ENCODE assay signal across 25 mouse cellular contexts in genomic region chr2:121115418-121115817, GRCm38 (mm10). TPM values are rescaled to one million over a fixed set of nuclear protein-coding genes. Genes with fewer than 3 reads are reported as not detected.
DNase-seq lines count a peak whose midpoint lies in the region; ATAC-seq and TF ChIP-seq lines count a peak whose summit lies in the region.
"Had no signal": no experiment of that assay in that cellular context is flagged by ENCODE, and none has a peak within 500 bp of the region (broad histone marks: within the 10 kb centered on the region; RNA-seq: fewer than 3 reads in every experiment).

No protein-coding gene starts in this region.

- no peaks in the 10 kb centered on the region for H3K27me3 ChIP-seq in kidney, adult 2 months (replicated peaks; ENCODE audit: control insufficient read depth, insufficient read depth, low read length)
- no peaks in the 10 kb centered on the region; the same call in 1 of the 2 replicates for H3K27me3 ChIP-seq in kidney, embryonic 15.5 days
- no peaks in the 10 kb centered on the region for H3K27me3 ChIP-seq in kidney, postnatal 0 days (ENCODE audit: insufficient read depth, low read length)
- H3K27me3 ChIP-seq: embryonic facial prominence, embryonic 12.5 days; forebrain, embryonic 13.5 days; forebrain, embryonic 15.5 days had no signal

- no peak for TF ChIP-seq POLR2A in kidney, adult 2 months (IDR thresholded peaks at IDR 0.05; ENCODE audit: low read depth, low read length)

- H3K4me2 ChIP-seq in kidney, embryonic 15.5 days: no peak overlapping the region
- H3K4me2 ChIP-seq in kidney, postnatal 0 days (ENCODE audit: low read length): no peak overlapping the region
- H3K4me2 ChIP-seq: embryonic facial prominence, embryonic 12.5 days; forebrain, embryonic 13.5 days; forebrain, embryonic 15.5 days had no signal

- H3K4me1 ChIP-seq in kidney, adult 2 months (ENCODE audit: control insufficient read depth, insufficient read depth, low read length): peaks cover 8% of the 10 kb centered on the region; the same call in 1 of the 2 replicates
- H3K4me1 ChIP-seq in kidney, embryonic 15.5 days: peaks cover 3% of the 10 kb centered on the region; the same call in 1 of the 2 replicates
- H3K4me1 ChIP-seq in kidney, postnatal 0 days (replicated peaks; ENCODE audit: insufficient read depth, low read length): no peaks in the 10 kb centered on the region
- H3K4me1 ChIP-seq: embryonic facial prominence, embryonic 10.5 days; embryonic facial prominence, embryonic 12.5 days; forebrain, embryonic 13.5 days; forebrain, embryonic 15.5 days had no signal

- no peak for TF ChIP-seq CTCF in kidney, adult 2 months (conservative IDR thresholded peaks at IDR 0.05; ENCODE audit: insufficient read depth, insufficient read length, low read depth, low read length)
- TF ChIP-seq CTCF in kidney, postnatal 0 days (IDR thresholded peaks at IDR 0.05; ENCODE audit: low read depth): no peak

- peak; percentile 59 for DNase-seq in kidney, adult 2 months
- no peak for DNase-seq in kidney, postnatal 14 days
- no peak for DNase-seq in kidney, postnatal 10 days
- peak; percentile 41 for DNase-seq in kidney, postnatal 0 days (ENCODE audit: low spot score)
- DNase-seq in kidney, adult 18-20 months: no peak
- DNase-seq: adrenal gland, adult 8-10 months; adrenal gland, postnatal 14 days; adrenal gland, postnatal 36 days; B cell, adult 2 months; cerebellum, adult 11-12 months; cerebellum, adult 2 months; cerebellum, adult 9-10 months; cerebellum, postnatal 10 days; cerebellum, postnatal 25 days had no signal

- no peaks in the 10 kb centered on the region for H3K9me3 ChIP-seq in kidney, embryonic 15.5 days (replicated peaks)
- H3K9me3 ChIP-seq in kidney, postnatal 0 days (replicated peaks; ENCODE audit: low read length): no peaks in the 10 kb centered on the region
- H3K9me3 ChIP-seq: embryonic facial prominence, embryonic 10.5 days; embryonic facial prominence, embryonic 12.5 days; forebrain, embryonic 13.5 days; forebrain, embryonic 15.5 days; G1E had no signal

- H3K4me3 ChIP-seq in kidney, adult 2 months (ENCODE audit: insufficient read depth, low read depth, low read length): no peak overlapping the region
- H3K4me3 ChIP-seq in kidney, embryonic 15.5 days (replicated peaks): no peak overlapping the region
- H3K4me3 ChIP-seq in kidney, postnatal 0 days (replicated peaks; ENCODE audit: low read depth, low read length): no peak overlapping the region
- H3K4me3 ChIP-seq: embryonic facial prominence, embryonic 10.5 days; embryonic facial prominence, embryonic 12.5 days; forebrain, embryonic 13.5 days; forebrain, embryonic 15.5 days had no signal

- H3K27ac ChIP-seq in kidney, adult 2 months (ENCODE audit: insufficient read depth, low read depth, low read length): peak overlapping the region; percentile 5; the same call in 1 of the 2 replicates
- H3K27ac ChIP-seq in kidney, embryonic 15.5 days: no peak overlapping the region
- H3K27ac ChIP-seq in kidney, postnatal 0 days: no peak overlapping the region
- H3K27ac ChIP-seq: embryonic facial prominence, embryonic 10.5 days; embryonic facial prominence, embryonic 12.5 days; forebrain, embryonic 13.5 days; forebrain, embryonic 15.5 days had no signal

- 26% methylated on average over 2 of the region's 2 CpGs for WGBS in kidney, adult 2 months
- 78% methylated on average over 2 of the region's 2 CpGs for WGBS in kidney, embryonic 15.5 days
- 65% methylated on average over 2 of the region's 2 CpGs for WGBS in kidney, postnatal 0 days

- ATAC-seq in kidney, embryonic 15.5 days (replicated peaks; ENCODE audit: low FRiP score): 0 out of 2 replicates have a peak, but pooled peaks have one; percentile 54
- no peak for ATAC-seq in kidney, postnatal 0 days (replicated peaks; ENCODE audit: low FRiP score, low read depth)
- ATAC-seq: activated CD4-positive, CD25-positive, alpha-beta regulatory T cell, adult 4 months; CD4-positive, CD25-positive, alpha-beta regulatory T cell, adult 4 months; forebrain, embryonic 13.5 days; forebrain, embryonic 15.5 days; Patski had no signal

- no peak overlapping the region for H3K9ac ChIP-seq in kidney, embryonic 15.5 days
- no peak overlapping the region for H3K9ac ChIP-seq in kidney, postnatal 0 days (ENCODE audit: low read depth, low read length)
- H3K9ac ChIP-seq: embryonic facial prominence, embryonic 12.5 days; forebrain, embryonic 13.5 days; forebrain, embryonic 15.5 days had no signal

- no peaks in the 10 kb centered on the region for H3K36me3 ChIP-seq in kidney, adult 2 months (ENCODE audit: control insufficient read depth, insufficient read depth, low read length)
- no peaks in the 10 kb centered on the region for H3K36me3 ChIP-seq in kidney, embryonic 15.5 days
- H3K36me3 ChIP-seq in kidney, postnatal 0 days (ENCODE audit: insufficient read depth, low read length): no peaks in the 10 kb centered on the region
- H3K36me3 ChIP-seq: embryonic facial prominence, embryonic 10.5 days; embryonic facial prominence, embryonic 12.5 days; forebrain, embryonic 15.5 days; G1E had no signal

RNA-seq across cellular contexts. Expression of gene Tgm7, which starts 5.8 kb away (rescaled TPM):
- 0.08 and 0.15 TPM in 2 replicates for polyA plus RNA-seq in kidney, adult 2 months (2012; rRNA removed)
- 0.17 and 0.25 TPM in 2 replicates for polyA plus RNA-seq in kidney, embryonic 15.5 days (2015; fragmentation: Nextera tagmentation; extraction: Ambion mirVana)
- 0.43 and 0.66 TPM in 2 replicates for polyA plus RNA-seq in kidney, postnatal 0 days (2015; fragmentation: Nextera tagmentation; extraction: Ambion mirVana)
- polyA plus RNA-seq: embryonic facial prominence, embryonic 10.5 days; embryonic facial prominence, embryonic 12.5 days; embryonic facial prominence, embryonic 14.5 days; forebrain, embryonic 11.5 days; forebrain, embryonic 13.5 days; forebrain, embryonic 15.5 days; G1E; Patski had no signal

RNA-seq across cellular contexts. Expression of gene Adal, which starts 24.8 kb away (rescaled TPM):
- 5.6 and 8.0 TPM in 2 replicates for polyA plus RNA-seq in kidney, adult 2 months (2012; rRNA removed)
- polyA plus RNA-seq in kidney, embryonic 15.5 days (2015; fragmentation: Nextera tagmentation; extraction: Ambion mirVana): 21.3 and 21.9 TPM in 2 replicates
- 21.1 and 21.2 TPM in 2 replicates for polyA plus RNA-seq in kidney, postnatal 0 days (2015; fragmentation: Nextera tagmentation; extraction: Ambion mirVana)

RNA-seq across cellular contexts. Expression of gene Lcmt2, which starts 25.0 kb away (rescaled TPM):
- polyA plus RNA-seq in kidney, adult 2 months (2012; rRNA removed): 9.8 and 11.6 TPM in 2 replicates
- 22.8 and 24.5 TPM in 2 replicates for polyA plus RNA-seq in kidney, embryonic 15.5 days (2015; fragmentation: Nextera tagmentation; extraction: Ambion mirVana)
- polyA plus RNA-seq in kidney, postnatal 0 days (2015; fragmentation: Nextera tagmentation; extraction: Ambion mirVana): 26.7 and 28.4 TPM in 2 replicates

RNA-seq across cellular contexts. Expression of gene Tgm5, which starts 29.8 kb away (rescaled TPM):
- 0.06 and 0.08 TPM in 2 replicates for polyA plus RNA-seq in kidney, adult 2 months (2012; rRNA removed)
- 6.8 and 7.8 TPM in 2 replicates for polyA plus RNA-seq in kidney, embryonic 15.5 days (2015; fragmentation: Nextera tagmentation; extraction: Ambion mirVana)
- polyA plus RNA-seq in kidney, postnatal 0 days (2015; fragmentation: Nextera tagmentation; extraction: Ambion mirVana): 0.31 and 0.76 TPM in 2 replicates
- polyA plus RNA-seq: activated CD4-positive, CD25-positive, alpha-beta regulatory T cell, adult 4 months; CD4-positive, CD25-positive, alpha-beta regulatory T cell, adult 4 months; embryonic facial prominence, embryonic 10.5 days; embryonic facial prominence, embryonic 12.5 days; forebrain, embryonic 11.5 days; forebrain, embryonic 15.5 days; G1E had no signal

RNA-seq across cellular contexts. Expression of gene Tubgcp4, which starts 55.0 kb away (rescaled TPM):
- 25.8 and 29.7 TPM in 2 replicates for polyA plus RNA-seq in kidney, adult 2 months (2012; rRNA removed)
- polyA plus RNA-seq in kidney, embryonic 15.5 days (2015; fragmentation: Nextera tagmentation; extraction: Ambion mirVana): 57.2 and 57.6 TPM in 2 replicates
- polyA plus RNA-seq in kidney, postnatal 0 days (2015; fragmentation: Nextera tagmentation; extraction: Ambion mirVana): 27.6 and 29.2 TPM in 2 replicates

Comparison
In these comparisons a context has a peak if more than half of its experiments do, and no peak if none do; other contexts are left out.
1. DNase-seq: peak in kidney, adult 2 months (single experiment) and kidney, postnatal 0 days (single experiment); none in kidney, postnatal 14 days (single experiment), kidney, postnatal 10 days (single experiment) and kidney, adult 18-20 months (single experiment).